Mouse (Mus musculus) midbrain, embryonic 14.5 days (tissue): Measurements from ENCODE around the gene Padi6. TPM values are rescaled to one million over a fixed set of nuclear protein-coding genes. Genes with fewer than 3 reads are reported as not detected.
A peak's percentile ranks its signal among the peaks of the same experiment; 100 is the strongest.

ENCODE experiments used
- ATAC-seq: fragments of 200-750 bp; cut with Nextera tagmentation; 2 replicates; pipeline ENCODE4 v1.8.0; 2017; ENCODE audit warnings: moderate number of reproducible peaks, moderate library complexity; ENCODE audit not compliant: low FRiP score, low TSS enrichment
- DNase-seq: peaks from one replicate; pipeline ENCODE4 v3.0.0-alpha.2; 2015
- H3K27ac ChIP-seq: fragments of 300-500 bp; sonication (generic); replicated peaks from 2 replicates; pipeline ENCODE4 v1.5.1; 2014; ENCODE audit warnings: mild to moderate bottlenecking, low read depth, low read length, moderate library complexity
- H3K27me3 ChIP-seq: fragments of 300-500 bp; sonication (generic); 2 replicates; pipeline ENCODE4 v1.6.1; 2014; ENCODE audit warnings: low read length, control low read depth, mixed read lengths; ENCODE audit not compliant: control insufficient read depth, insufficient read depth
- H3K36me3 ChIP-seq: fragments of 300-500 bp; sonication (generic); 2 replicates; pipeline ENCODE4 v1.6.1; 2014; ENCODE audit warnings: low read length, control low read depth; ENCODE audit not compliant: control insufficient read depth, insufficient read depth
- H3K4me1 ChIP-seq: fragments of 300-500 bp; sonication (generic); 2 replicates; pipeline ENCODE4 v1.6.1; 2014; ENCODE audit warnings: mild to moderate bottlenecking, antibody characterized with exemption, low read length, control low read depth; ENCODE audit not compliant: control insufficient read depth, insufficient read depth
- H3K4me2 ChIP-seq: fragments of 300-500 bp; sonication (generic); 2 replicates; pipeline ENCODE4 v1.6.1; 2014; ENCODE audit warnings: mild to moderate bottlenecking, low read length, moderate library complexity
- H3K4me3 ChIP-seq: fragments of 300-500 bp; sonication (generic); replicated peaks from 2 replicates; pipeline ENCODE4 v1.5.1; 2014; ENCODE audit warnings: low read depth, low read length
- H3K9ac ChIP-seq: fragments of 300-500 bp; sonication (generic); replicated peaks from 2 replicates; pipeline ENCODE4 v1.6.1; 2014; ENCODE audit warnings: mild to moderate bottlenecking, low read length, moderate library complexity
- H3K9me3 ChIP-seq: fragments of 300-500 bp; sonication (generic); 2 replicates; pipeline ENCODE4 v1.6.1; 2016; ENCODE audit warnings: low read length, control low read depth, mixed read lengths; ENCODE audit not compliant: control insufficient read depth
- WGBS: fragments of 180-500 bp; shearing (Covaris S2); extraction: QIAGEN DNeasy Blood & Tissue Kit; methylation state at CpG from one replicate; pipeline ENCODE4 v1.1.7; 2014; 5-methylcytosine and 5-hydroxymethylcytosine counted together
- polyA plus RNA-seq: library from polyadenylated mRNA; unstranded; fragments of >200 nt; fragmentation: Nextera tagmentation; extraction: Ambion mirVana; gene quantifications from 2 replicates; pipeline ENCODE4 v1.2.1, GENCODE M21; 2014

Padi6 gene
- polyA plus RNA-seq, 1 experiment from 2014 or later, result not detected

- WGBS, result 82% methylated on average over 3 of the region's 3 CpGs
Observed at GRCm38 (mm10) chr4:140765936-140766335, 23.5 kb upstream of the Padi6 start.

GRCm38 (mm10) chr4:140763158-140763557, 20.7 kb upstream of the Padi6 start:
- no peak for ATAC-seq
- WGBS, result 14% methylated on average over 9 of the region's 9 CpGs
- DNase-seq, result peak; percentile 60
- Histone ChIP-seq H3K4me1 (0 out of 2 replicates have a peak, but pooled peaks cover 2% of the 10 kb centered on the region), H3K9me3 (no peaks in the 10 kb centered on the region), H3K4me3 (no peak overlapping the region), H3K9ac (no peak overlapping the region), H3K27ac (no peak overlapping the region), H3K36me3 (no peaks in the 10 kb centered on the region), H3K27me3 (no peaks in the 10 kb centered on the region), H3K4me2 (no peak overlapping the region)

More at GRCm38 (mm10) chr4:140765936-140766335, 23.5 kb upstream of the Padi6 start:
- no peak overlapping the region for H3K4me2 ChIP-seq
- H3K27ac ChIP-seq, result no peak overlapping the region
- ATAC-seq (no peak), DNase-seq (no peak)
- no peaks in the 10 kb centered on the region for H3K27me3 ChIP-seq
- no peaks in the 10 kb centered on the region for H3K9me3 ChIP-seq
- no peak overlapping the region for H3K9ac ChIP-seq
- no peaks in the 10 kb centered on the region for H3K4me1 ChIP-seq
- H3K36me3 ChIP-seq, result no peaks in the 10 kb centered on the region
- H3K4me3 ChIP-seq, result no peak overlapping the region

GRCm38 (mm10) chr4:140761601-140762000, 19.2 kb upstream of the Padi6 start:
- Histone ChIP-seq H3K36me3 (no peaks in the 10 kb centered on the region), H3K9ac (no peak overlapping the region), H3K4me2 (no peak overlapping the region), H3K4me1 (0 out of 2 replicates have a peak, but pooled peaks cover 4% of the 10 kb centered on the region), H3K27ac (no peak overlapping the region), H3K4me3 (no peak overlapping the region), H3K27me3 (no peaks in the 10 kb centered on the region), H3K9me3 (no peaks in the 10 kb centered on the region)
- WGBS, result 87% methylated on average over 7 of the region's 7 CpGs
- ATAC-seq, result no peak
- no peak for DNase-seq

- Histone ChIP-seq H3K4me1 (0 out of 2 replicates have a peak, but pooled peaks cover 4% of the 10 kb centered on the region), H3K36me3 (no peaks in the 10 kb centered on the region), H3K9ac (no peak overlapping the region), H3K27ac (no peak overlapping the region), H3K4me2 (no peak overlapping the region), H3K4me3 (no peak overlapping the region), H3K27me3 (no peaks in the 10 kb centered on the region), H3K9me3 (no peaks in the 10 kb centered on the region)
- WGBS, result 89% methylated on average over 3 of the region's 3 CpGs
- DNase-seq (no peak), ATAC-seq (no peak)
Observed at GRCm38 (mm10) chr4:140755811-140756210, 13.4 kb upstream of the Padi6 start.

GRCm38 (mm10) chr4:140753366-140753765, 10.9 kb upstream of the Padi6 start:
- no peak for ATAC-seq
- Histone ChIP-seq H3K9ac (no peak overlapping the region), H3K4me1 (0 out of 2 replicates have a peak, but pooled peaks cover 4% of the 10 kb centered on the region), H3K4me3 (no peak overlapping the region), H3K9me3 (no peaks in the 10 kb centered on the region), H3K27ac (no peak overlapping the region), H3K4me2 (no peak overlapping the region), H3K27me3 (no peaks in the 10 kb centered on the region), H3K36me3 (no peaks in the 10 kb centered on the region)
- DNase-seq, result no peak
- WGBS, result 67% methylated on average over 7 of the region's 7 CpGs

GRCm38 (mm10) chr4:140750328-140750727, 7.9 kb upstream of the Padi6 start:
- no peaks in the 10 kb centered on the region for H3K27me3 ChIP-seq
- no peak overlapping the region for H3K4me3 ChIP-seq
- H3K4me2 ChIP-seq, result peak overlapping the region; percentile 42
- H3K9ac ChIP-seq, result no peak overlapping the region
- H3K36me3 ChIP-seq, result no peaks in the 10 kb centered on the region
- DNase-seq (peak; percentile 39), ATAC-seq (no peak)
- H3K4me1 ChIP-seq, result no peaks in the 10 kb centered on the region
- WGBS, result 4% methylated on average over 19 of the region's 19 CpGs
- no peak overlapping the region for H3K27ac ChIP-seq
- no peaks in the 10 kb centered on the region for H3K9me3 ChIP-seq

GRCm38 (mm10) chr4:140747978-140748377, 5.5 kb upstream of the Padi6 start:
- WGBS, result 39% methylated on average over 12 of the region's 12 CpGs
- no peak overlapping the region for H3K4me2 ChIP-seq
- no peak overlapping the region for H3K27ac ChIP-seq

GRCm38 (mm10) chr4:140744654-140745053, 2.2 kb upstream of the Padi6 start:
- H3K27ac ChIP-seq, result no peak overlapping the region
- H3K36me3 ChIP-seq, result no peaks in the 10 kb centered on the region
- no peak overlapping the region for H3K4me2 ChIP-seq
- H3K9me3 ChIP-seq, result no peaks in the 10 kb centered on the region
- no peaks in the 10 kb centered on the region for H3K4me1 ChIP-seq
- H3K27me3 ChIP-seq, result no peaks in the 10 kb centered on the region
- no peak overlapping the region for H3K9ac ChIP-seq
- H3K4me3 ChIP-seq, result no peak overlapping the region
- DNase-seq, result peak; percentile 43
- 23% methylated on average over 3 of the region's 3 CpGs for WGBS
- no peak for ATAC-seq

More at GRCm38 (mm10) chr4:140747978-140748377, 5.5 kb upstream of the Padi6 start:
- DNase-seq (no peak), ATAC-seq (no peak)
- H3K4me1 ChIP-seq, result no peaks in the 10 kb centered on the region
- H3K27me3 ChIP-seq, result no peaks in the 10 kb centered on the region
- H3K9ac ChIP-seq, result no peak overlapping the region
- no peaks in the 10 kb centered on the region for H3K9me3 ChIP-seq
- H3K4me3 ChIP-seq, result no peak overlapping the region
- no peaks in the 10 kb centered on the region for H3K36me3 ChIP-seq

GRCm38 (mm10) chr4:140743086-140743485, 643 bp upstream of the Padi6 start:
- Histone ChIP-seq H3K4me1 (no peaks in the 10 kb centered on the region), H3K4me2 (no peak overlapping the region), H3K27ac (no peak overlapping the region), H3K36me3 (no peaks in the 10 kb centered on the region), H3K9me3 (no peaks in the 10 kb centered on the region), H3K4me3 (no peak overlapping the region), H3K27me3 (no peaks in the 10 kb centered on the region), H3K9ac (no peak overlapping the region)
- peak; percentile 49 for DNase-seq
- WGBS, result 37% methylated on average over 4 of the region's 4 CpGs
- no peak for ATAC-seq
